Mouse (Mus musculus): ENCODE results near the gene Lrig1. TPM values are rescaled to one million over a fixed set of nuclear protein-coding genes. Genes with fewer than 3 reads are reported as not detected.

The Lrig1 gene
- total RNA-seq, 2 experiments from 2014 or later, result 11.7 to 14.9 TPM

DNA sequence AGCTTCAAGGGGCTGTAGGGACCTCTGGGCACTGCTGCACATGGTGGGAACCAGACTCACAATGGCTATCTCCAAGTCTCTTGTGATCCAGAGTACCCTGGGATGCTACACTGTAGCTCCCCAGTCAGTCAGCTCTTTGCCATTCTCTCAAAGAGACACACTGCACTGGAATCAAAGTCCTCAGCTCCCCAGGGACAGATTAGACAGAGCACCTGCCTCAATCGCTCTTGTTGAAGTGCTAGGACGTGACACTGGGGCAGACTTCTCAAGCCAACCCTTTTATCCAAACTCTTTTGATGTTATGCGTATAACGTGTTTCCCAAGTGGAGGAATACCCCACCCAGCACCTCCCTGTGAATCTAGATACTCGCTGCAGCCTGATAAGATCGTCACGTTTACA, 23.7 kb downstream of the Lrig1 start:
- no peak for DNase-seq

DNA sequence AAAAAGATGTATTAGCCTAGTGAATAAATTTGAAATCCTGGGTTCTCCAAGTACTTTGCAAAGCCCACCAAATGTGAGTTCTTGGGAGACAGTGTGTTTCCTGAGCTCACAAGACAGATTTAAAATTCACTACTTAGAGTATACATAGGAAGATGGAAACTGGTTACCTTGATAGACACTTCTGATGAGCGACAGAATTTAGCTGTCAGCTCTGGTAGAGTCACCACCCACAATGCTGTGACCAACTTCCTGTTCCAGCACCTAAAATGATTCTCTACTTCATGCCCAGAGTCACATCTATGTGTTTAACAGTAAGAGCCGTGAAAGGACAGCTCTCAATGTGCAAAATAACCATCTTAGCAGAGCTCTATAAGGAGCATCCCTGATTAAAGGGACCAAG, 27.5 kb downstream of the Lrig1 start:
- DNase-seq, result no peak

DNA sequence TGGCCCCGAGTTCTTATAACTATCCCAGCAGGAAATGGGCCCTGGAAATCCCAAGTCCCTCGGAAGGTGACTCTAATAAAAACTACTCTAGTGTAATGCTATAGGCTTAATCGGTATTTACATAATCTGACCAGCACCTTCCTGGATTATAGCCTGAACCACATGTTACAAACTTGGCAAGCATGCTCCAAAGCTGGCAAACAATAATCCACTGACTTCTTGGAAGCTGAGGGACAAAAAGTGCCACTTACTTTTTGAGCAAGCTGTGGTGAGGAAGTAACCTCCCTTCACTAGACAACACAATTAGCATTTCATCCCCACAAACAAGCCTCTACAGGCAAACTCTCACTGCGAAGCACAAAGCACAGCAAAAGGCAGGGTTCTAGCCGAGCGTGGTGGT, 30.6 kb downstream of the Lrig1 start:
- DNase-seq, result no peak

DNA sequence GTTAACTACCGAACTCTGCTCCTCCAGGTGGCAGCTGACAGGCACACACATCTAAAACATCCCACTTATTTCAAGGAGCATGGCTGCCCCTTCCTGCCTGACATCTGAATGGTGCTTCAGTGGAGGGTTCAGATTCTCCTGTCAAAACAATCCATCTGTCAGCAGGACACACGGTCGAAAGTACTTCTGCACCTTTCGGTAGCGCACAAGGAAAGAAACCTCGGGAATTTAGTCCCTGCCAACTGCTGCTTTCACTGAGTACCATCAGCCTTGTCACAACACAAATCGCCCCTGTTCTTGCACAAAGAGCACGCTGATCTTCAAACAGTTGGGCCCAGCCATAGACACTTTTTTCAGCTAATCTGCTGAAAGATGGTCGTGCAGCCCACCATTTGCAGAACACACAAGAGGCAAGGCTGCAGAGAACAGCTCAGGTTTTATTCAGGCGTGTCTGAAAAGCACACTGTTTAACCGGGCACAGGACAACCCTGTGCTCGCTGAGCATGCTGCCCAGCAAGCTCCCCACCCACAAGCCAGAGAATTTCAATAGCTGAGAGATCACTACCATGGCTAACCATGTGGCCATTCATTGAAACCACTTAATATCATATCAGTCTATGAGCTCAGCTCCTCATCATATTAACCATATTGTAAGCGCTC, 31.6 kb downstream of the Lrig1 start:
- no peak for DNase-seq

DNA sequence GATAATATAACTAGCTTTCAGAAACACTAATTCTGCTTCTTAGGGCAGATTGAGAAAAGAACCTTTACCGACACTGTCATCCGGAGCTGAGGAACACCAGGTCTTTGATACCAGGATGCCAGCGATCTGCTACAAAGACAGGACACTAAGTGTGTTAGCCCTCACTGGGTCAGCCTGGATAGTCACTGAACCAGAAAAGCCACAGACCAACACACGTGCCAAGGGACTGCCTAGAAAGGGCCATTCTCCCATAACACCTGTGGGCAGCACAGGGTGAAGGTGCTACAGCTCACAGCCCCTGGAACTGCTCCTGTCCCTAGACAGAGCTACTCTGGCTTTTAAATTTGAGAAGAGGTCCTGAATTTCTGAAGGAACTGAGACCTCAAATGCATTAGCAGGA, 32.8 kb downstream of the Lrig1 start:
- no peak for DNase-seq

DNA sequence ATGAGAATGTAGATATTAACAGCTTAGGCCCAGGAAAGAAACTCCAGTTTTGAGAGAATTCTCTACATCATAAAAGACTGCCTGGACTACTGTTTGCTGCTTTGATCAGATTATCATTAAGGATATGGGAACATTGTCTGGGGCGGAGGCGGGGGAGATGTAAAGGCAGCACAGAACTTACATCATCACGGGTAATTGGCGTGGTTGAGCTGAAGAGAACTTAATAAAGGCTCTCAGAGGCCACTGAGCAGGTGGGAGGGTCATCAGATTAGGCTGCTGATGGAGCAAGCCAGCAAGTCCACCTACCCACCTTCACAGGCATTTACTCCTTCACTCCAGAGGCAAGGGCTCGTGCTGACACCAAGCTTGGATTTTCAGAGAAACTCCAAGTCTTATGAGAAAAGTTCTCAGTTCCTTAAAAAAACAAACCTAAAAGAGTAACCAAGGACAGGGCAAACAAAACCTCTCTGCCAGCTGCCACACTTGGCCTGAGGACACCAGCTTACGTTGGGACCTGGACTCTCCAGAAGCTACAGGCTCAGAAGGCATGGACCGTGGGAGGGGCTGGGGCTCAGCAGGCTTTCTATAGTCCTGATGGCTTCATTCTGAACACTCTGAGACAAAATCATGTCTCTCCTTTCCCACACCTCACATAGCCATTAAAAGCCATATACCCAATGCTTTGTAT, 33.4 kb downstream of the Lrig1 start:
- no peak for DNase-seq

DNA sequence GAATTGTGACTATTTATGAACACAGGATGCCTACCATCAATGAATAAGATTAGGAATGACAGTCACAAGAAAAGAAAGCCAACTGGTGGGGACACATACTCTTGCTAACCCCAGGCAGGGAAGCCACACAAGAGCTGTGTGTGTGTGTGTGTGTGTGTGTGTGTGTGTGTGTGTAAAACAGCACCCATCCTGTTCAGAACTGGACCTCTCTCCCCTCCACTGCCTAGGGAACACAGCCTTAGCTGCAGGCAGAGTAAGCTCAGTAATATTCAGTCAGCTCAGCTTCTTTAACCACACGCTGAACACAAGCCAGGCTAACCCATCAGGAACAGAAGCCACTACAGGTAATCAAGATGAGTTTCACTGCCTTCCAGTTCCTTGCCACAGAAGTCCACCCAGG, 34.3 kb downstream of the Lrig1 start:
- no peak for DNase-seq

DNA sequence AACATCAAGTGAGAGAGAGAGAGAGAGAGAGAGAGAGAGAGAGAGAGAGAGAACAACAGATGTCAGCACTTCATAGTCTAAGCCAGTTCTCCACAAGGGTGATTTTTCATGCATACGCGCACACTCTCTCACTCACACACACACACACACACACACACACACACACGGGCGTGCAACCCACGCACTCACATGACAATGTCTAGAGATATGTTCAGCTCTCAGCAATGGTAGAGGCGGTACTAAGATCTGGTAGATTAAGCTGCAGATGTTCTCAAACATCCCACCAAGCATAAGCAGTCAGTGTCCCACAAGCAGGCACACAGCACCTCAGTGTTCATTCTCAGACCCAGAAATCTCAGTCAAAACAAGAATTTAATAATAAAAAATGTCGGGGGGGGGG, 34.7 kb downstream of the Lrig1 start:
- no peak for DNase-seq

DNA sequence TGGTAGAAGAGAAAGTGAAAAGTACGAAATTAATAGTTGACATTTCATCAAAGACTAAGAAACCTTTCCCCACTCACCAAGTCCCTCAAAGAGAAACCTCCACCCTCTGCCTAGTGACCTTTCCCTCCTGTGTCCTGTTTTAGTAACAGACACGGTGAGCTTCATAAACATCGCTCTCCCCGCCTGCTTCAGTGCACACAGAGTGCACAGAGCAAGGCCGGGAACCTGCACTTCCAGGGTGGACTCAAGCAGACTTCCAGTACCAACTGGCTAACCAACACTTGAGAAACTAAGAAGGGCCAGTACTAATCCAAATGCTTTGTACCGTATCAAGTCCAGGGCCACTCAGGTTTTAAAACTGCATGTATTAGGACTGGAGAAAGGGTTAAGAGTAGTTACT, 36.0 kb downstream of the Lrig1 start:
- no peak for DNase-seq

DNA sequence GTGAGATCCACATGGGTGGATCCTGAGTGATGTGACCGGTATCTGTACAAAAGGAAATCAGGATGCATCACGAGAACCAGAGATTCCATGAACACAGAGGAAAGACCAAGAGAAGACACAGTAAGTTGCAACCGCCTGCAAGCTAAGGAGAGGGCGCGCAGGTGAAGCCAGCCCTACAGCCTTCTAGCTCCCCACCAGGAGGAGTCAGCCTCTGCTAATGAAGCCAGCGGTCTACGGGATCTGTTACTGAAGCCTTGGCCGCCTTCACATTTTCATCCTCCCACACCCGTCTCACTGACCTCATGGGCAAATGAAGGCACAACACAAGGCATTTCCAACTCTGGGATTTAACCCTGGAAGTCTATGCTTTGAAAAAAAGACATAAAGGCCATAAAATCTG, 38.0 kb downstream of the Lrig1 start:
- DNase-seq, result no peak

DNA sequence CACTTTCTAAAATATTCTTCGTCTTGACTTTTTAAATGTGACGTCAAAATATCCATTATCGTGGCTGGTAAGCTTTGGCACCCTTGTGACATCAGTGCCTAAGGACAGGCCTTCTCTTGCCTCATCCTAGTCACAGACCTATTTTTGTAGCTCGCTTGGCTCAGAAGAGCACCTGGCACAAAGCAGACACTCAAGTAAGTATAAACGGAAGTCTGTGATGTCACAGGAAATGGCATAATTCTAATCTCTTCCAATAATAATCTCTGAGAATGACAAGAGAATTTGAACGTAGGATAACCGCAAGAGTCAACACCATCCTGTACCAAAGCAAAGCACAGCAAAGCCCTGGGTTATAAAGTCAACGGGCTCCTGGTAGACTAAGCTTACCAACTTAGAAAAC, 38.6 kb downstream of the Lrig1 start:
- no peak for DNase-seq

DNA sequence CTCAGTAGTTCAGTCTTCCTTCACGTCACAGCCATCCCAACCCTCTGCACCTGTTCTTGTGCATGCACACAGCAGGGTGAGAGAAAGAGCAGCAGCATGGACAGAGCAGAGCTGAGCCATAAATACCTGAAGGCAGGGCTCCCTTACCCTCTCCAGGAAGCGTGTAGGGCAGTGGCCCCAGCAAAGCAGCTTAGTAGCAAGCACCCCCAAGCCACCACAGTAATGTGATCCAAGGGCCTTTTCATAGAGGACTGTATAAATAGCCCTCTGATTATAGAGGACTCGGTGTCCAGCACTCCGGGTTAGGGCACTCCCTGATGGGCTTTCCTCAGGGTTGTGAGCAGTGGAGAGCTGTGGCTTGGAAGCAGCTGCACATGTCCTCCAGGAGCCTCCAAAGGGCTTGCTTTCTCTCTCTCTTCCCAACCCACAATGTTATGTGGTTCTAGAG, 40.0 kb downstream of the Lrig1 start:
- no peak for DNase-seq

DNA sequence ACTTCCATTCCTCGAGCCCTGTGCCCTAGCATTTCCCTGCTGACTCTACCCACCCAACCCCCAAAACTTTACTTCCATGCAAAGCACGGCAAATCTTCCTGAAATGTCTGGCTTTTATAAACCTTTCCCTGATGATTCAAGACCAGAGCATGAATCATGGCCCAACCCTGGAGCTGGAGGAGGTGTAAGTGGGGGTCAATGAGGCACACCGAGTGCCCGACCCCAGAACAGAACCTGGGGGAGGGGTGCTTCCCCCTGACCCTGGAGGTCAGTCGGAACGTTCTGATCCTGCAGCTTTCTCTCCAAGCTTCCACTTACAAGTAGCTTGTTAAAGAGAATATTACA, 41.9 kb downstream of the Lrig1 start:
- DNase-seq, result peak; percentile 23 to 55

DNA sequence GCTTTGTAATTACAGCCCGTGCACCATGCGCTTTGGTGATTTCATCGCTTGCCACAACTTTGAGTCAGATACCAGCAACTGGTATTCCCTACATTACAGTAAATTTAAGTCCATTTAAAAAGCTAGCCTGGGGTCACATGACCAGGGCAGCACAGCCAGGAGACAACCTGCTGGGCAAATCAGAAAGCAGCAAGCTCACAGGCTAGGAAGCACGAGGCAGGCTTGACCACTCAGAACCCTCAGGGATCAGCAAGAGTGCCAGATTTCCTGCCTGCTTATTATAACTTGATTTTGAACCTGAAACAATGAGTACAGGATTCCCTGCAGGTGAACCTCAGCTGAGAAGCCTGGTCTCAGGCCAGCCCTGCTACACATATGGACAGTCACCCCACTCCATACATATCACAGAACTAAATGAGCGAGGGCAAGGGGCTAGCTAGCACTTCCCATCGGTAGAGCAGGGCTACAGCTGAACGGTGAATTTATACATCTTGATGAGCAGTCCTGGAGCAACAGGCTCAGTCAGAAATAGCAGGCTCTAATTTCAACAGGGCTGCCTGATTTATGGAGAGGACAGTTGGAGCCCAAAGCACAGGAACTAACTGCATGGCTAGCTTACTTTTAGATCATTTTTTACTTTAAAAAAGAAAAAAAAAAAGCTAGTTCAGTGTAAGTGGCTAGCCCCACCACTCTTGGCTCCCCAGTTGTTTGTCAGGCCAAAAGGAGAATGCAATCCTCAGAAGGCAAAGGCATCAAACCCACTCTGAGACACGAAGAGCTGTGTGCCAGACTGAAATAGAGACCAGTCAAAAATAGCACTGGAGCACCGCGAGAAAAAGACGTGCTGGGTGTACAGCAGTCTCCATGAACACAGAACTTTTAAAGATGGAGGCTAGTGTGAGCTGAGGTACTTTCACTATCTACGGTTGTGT, 42.5 kb downstream of the Lrig1 start:
- DNase-seq, result no peak

DNA sequence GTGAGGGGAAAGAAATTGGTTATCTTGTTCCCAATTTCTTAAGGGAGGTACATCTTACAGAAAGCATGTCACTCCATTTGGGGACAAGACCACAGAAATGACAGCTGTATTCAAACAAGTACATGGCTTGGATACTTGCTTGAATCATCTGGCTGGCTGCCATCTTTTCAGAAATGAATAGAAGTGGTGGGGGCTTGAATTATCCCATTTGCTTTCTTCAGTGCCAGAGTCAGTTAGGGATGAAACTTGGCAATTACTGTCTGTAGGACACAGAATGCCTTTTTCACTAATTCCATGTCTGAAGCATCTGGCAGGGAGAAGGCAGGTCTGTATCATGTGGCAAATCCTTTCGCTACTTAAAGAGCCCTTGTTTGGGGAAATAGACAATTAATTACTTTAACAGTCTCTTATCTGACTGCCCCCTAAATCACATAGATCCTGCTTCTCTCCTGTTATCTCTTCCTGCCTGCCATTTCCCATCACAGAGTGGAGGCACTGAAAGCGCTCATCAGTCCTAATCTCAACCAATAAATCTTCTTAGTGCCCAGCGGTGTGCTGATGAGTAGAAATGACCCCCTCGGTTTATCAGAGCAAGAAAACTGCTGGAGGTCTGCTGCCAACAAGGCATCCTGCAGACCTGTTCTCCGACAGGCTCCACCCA, 44.0 kb downstream of the Lrig1 start:
- no peak for DNase-seq

DNA sequence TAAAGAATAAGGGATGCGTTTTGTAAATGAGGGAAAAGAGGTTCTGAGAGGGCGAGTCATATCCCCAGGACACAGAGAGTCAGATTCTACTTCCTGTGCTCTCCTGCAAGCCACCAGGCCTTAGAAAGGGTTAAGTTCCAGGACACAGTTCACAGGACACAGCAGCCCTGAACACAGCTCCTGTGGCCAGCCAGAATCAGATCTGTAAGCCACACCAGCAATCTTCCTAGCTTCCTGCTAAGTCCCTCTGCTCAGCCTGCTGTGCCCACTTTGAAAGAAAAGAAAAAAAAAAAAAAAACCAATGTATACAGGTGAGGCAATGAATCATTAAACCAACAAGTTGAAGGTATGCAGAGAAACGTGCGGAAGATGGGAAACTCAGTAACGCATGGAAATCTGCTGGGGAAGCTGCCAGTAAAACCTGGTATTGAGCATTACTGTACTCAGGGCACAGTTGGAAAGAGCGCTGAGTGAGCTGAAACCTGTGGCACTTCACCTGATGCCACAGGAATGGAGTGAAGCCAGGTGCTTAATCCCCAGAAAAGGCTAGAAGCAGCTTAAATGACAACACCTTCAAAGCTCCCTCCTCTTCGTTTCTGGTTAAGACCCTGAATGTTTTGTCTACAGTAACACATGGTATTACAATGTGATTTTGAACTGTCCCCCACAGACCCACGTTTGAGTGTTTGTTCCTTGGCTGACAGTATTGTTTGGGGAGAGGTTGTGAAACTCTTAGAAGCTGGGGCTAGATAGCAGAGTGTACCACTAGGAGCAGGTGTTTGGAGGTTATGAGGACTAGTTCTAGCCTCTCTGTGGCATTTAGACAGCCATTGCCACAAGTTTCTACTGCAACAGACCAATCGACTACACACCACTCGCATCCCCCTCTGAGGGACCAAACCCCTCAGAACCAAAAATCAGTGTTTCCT, 46.3 kb downstream of the Lrig1 start:
- no peak for DNase-seq

DNA sequence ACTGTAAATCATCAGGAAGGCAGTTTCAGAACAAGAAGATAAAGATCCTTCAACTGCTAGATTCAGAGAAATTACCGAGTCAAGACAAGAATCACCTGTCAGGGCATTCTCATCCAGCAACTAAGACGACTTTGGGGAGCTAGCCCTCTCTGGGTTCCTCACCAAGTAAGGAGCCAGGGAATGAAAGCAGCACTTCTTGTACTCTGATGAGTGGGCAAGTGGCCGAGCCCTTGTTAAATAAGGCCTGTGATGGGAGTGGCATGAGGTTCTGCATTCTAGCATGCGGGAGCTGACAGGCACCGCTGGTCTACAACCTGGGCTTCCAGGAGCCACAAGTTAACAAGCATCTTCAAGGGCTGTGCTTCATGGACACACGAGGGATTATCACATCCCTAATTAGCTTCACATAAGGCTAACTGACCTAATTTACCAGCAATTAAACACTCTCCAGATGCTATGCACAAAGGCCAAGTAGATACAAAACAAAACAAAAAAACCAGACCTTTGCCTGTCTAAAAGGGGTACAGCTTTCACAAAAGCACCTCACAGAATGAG, 47.2 kb downstream of the Lrig1 start:
- no peak for DNase-seq

DNA sequence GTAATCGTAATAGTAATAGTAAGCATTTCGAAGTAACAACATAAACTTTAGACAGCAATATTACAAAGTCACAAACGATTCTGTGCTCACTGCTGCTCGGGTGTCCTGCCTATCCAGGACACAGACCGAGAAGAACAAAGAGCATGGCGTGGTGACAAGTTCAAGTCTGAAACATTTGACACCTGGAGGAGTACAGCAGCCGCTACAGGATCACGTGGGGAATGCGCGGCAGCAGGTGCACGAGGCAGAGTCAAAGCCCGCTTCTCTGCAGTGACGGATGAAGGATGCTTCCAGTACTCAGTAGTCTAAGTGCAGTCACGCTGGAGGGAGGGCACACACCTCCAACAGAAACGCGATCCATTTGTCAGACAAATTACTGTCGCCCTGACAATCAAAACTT, 48.4 kb downstream of the Lrig1 start:
- no peak for DNase-seq

DNA sequence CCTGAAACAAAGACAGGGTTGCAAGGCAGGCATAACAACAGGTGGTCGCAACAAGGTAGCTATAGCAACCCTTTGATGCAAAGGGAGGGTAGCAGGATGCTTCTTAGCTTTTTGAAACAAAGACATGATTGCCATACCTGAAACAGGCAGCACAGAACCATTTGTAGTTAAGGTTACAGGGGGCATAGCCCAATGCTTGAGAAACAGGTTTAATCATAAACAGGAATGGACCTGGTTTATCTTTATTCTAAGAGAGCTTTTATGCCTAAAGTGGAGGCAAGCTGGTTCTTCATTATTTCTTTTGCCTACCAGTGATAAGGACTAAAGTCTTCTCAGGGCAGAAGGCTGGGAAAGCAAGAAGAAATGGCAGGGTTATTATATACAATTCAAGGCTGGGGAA, 50.3 kb downstream of the Lrig1 start:
- no peak for DNase-seq

DNA sequence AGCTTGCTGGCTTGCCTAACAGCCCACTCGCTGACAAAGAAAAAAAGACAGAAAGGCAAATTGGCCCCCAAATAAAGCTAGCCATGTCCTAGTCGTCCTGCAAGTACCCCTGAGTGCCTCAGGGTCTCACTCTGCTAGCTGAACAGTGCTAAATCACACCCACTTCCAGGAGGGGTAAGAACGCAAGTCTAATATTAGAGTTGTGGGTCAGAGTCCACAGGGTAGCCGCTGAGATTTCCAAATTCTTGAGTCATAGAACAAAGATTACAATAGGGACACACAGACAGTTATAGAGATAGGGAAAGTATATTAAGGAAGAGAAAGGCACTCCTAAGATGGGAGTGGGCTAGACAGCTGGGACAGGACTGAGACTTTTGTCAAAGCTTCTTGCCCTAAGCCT, 51.5 kb downstream of the Lrig1 start:
- DNase-seq, result no peak

Measured in adrenal gland, postnatal 36 days (tissue).